Mouse (Mus musculus) intestine, postnatal 0 days (tissue): ENCODE data around the gene Ablim1. TPM values are rescaled to one million over a fixed set of nuclear protein-coding genes. Genes with fewer than 3 reads are reported as not detected.
A peak's percentile ranks its signal among the peaks of the same experiment; 100 is the strongest.

Source experiments
- ATAC-seq: fragments of 200-750 bp; cut with Nextera tagmentation; 2 replicates; pipeline ENCODE4 v1.8.0; 2017; ENCODE audit warnings: mild to moderate bottlenecking, moderate TSS enrichment, moderate library complexity
- H3K27ac ChIP-seq: fragments of 300-500 bp; sonication (generic); 2 replicates; pipeline ENCODE4 v1.5.1; 2014; ENCODE audit warnings: mild to moderate bottlenecking, low read depth, low read length, moderate library complexity
- H3K27me3 ChIP-seq: fragments of 300-500 bp; sonication (generic); replicated peaks from 2 replicates; pipeline ENCODE4 v1.6.1; 2014; ENCODE audit warnings: low read length, mixed read lengths; ENCODE audit not compliant: control insufficient read depth, insufficient read depth
- H3K36me3 ChIP-seq: fragments of 300-500 bp; sonication (generic); 2 replicates; pipeline ENCODE4 v1.6.1; 2014; ENCODE audit warnings: mild to moderate bottlenecking, moderate library complexity; ENCODE audit not compliant: control insufficient read depth, insufficient read depth
- H3K4me1 ChIP-seq: fragments of 300-500 bp; sonication (generic); replicated peaks from 2 replicates; pipeline ENCODE4 v1.6.1; 2014; ENCODE audit warnings: antibody characterized with exemption, low read length, mixed read lengths; ENCODE audit not compliant: control insufficient read depth, insufficient read depth
- H3K4me2 ChIP-seq: fragments of 300-500 bp; sonication (generic); replicated peaks from 2 replicates; pipeline ENCODE4 v1.6.1; 2014; ENCODE audit warnings: low read depth, mild to moderate bottlenecking, moderate library complexity
- H3K4me3 ChIP-seq: fragments of 300-500 bp; sonication (generic); 2 replicates; pipeline ENCODE4 v1.5.1; 2014; ENCODE audit warnings: low read depth, low read length
- H3K9ac ChIP-seq: fragments of 300-500 bp; sonication (generic); 2 replicates; pipeline ENCODE4 v1.6.1; 2014; ENCODE audit warnings: mild to moderate bottlenecking, low read depth, low read length
- H3K9me3 ChIP-seq: fragments of 300-500 bp; sonication (generic); 2 replicates; pipeline ENCODE4 v1.6.1; 2016; ENCODE audit warnings: mixed run types; ENCODE audit not compliant: control insufficient read depth
- CTCF ChIP-seq: sonication (generic); IDR thresholded peaks from 2 replicates; pipeline ENCODE4 v1.5.1; 2016; ENCODE audit warnings: low read depth, mild to moderate bottlenecking, control low read depth, antibody characterized with exemption, moderate library complexity
- WGBS: fragments of 180-500 bp; shearing (Covaris S2); extraction: QIAGEN DNeasy Blood & Tissue Kit; methylation state at CpG from one replicate; pipeline ENCODE4 v1.1.7; 2014; 5-methylcytosine and 5-hydroxymethylcytosine counted together
- polyA plus RNA-seq: library from polyadenylated mRNA; unstranded; fragments of >200 nt; fragmentation: Nextera tagmentation; extraction: Ambion mirVana; gene quantifications from 2 replicates; pipeline ENCODE4 v1.2.1, GENCODE M21; 2015

Ablim1 gene
- polyA plus RNA-seq, 1 experiment from 2014 or later, result 24.4 TPM

DNA sequence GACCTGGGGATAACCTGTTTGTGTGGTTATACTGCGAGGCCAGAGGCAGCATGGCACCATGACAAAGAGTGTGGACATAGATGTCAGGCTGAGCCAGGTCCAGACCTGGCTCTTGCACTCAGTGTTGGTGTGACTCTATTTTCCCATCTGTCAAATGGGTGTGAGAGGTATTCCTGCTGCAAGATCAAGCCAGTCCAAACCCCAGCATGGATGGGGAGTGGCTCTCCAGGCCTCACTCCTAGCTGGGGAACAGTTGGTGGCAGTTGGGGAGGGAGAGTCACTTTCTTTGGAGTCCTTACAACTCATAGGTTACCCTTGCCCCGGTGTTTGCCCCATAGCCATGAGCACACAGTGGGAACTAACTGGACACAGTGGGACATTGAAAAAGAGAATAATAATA, 103.8 kb downstream of the Ablim1 start:
- Histone ChIP-seq H3K9me3 (no peaks in the 10 kb centered on the region), H3K27me3 (no peaks in the 10 kb centered on the region), H3K4me2 (no peak overlapping the region), H3K4me1 (no peaks in the 10 kb centered on the region), H3K9ac (no peak overlapping the region), H3K36me3 (no peaks in the 10 kb centered on the region), H3K4me3 (no peak overlapping the region), H3K27ac (no peak overlapping the region)
- no peak for ATAC-seq
- 93% methylated on average over 2 of the region's 2 CpGs for WGBS
- TF ChIP-seq CTCF, result no peak

DNA sequence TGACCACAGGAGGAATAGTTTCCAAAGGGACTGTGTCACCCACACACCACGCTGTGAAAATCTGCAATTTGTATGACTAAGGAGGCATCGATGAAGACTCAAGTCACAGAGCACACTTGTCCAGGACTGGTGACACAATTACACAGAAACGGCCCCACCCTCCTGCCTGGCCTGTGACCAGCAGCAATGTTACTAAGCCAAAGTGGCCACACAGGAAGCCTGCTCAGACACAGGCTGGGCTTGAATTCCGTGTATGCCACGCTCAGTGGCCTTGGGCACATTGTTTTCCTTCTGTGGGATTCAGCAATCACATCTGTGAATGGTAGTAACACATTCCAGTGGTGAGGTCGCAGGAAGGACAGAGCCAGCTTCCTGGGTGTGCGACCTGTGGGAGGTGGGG, 110.6 kb downstream of the Ablim1 start:
- no peaks in the 10 kb centered on the region for H3K9me3 ChIP-seq
- WGBS, result 46% methylated on average over 7 of the region's 7 CpGs
- 0 out of 2 replicates have a peak, but pooled peaks cover 5% of the 10 kb centered on the region for H3K4me1 ChIP-seq
- H3K4me3 ChIP-seq, result no peak overlapping the region
- no peak for TF ChIP-seq CTCF
- H3K4me2 ChIP-seq, result no peak overlapping the region
- H3K27me3 ChIP-seq, result no peaks in the 10 kb centered on the region
- no peak overlapping the region for H3K27ac ChIP-seq
- no peaks in the 10 kb centered on the region for H3K36me3 ChIP-seq
- ATAC-seq, result peak; percentile 31; the same call in 1 of the 2 replicates
- no peak overlapping the region for H3K9ac ChIP-seq

GRCm38 (mm10) chr19:57202554-57202953, 112.2 kb downstream of the Ablim1 start:
- 88% methylated on average over 1 of the region's 1 CpGs for WGBS
- Histone ChIP-seq H3K4me1 (peaks cover 7% of the 10 kb centered on the region; the same call in 1 of the 2 replicates), H3K4me3 (no peak overlapping the region), H3K9me3 (no peaks in the 10 kb centered on the region), H3K27ac (no peak overlapping the region), H3K36me3 (no peaks in the 10 kb centered on the region), H3K9ac (no peak overlapping the region), H3K4me2 (no peak overlapping the region), H3K27me3 (no peaks in the 10 kb centered on the region)
- no peak for ATAC-seq
- no peak for TF ChIP-seq CTCF

DNA sequence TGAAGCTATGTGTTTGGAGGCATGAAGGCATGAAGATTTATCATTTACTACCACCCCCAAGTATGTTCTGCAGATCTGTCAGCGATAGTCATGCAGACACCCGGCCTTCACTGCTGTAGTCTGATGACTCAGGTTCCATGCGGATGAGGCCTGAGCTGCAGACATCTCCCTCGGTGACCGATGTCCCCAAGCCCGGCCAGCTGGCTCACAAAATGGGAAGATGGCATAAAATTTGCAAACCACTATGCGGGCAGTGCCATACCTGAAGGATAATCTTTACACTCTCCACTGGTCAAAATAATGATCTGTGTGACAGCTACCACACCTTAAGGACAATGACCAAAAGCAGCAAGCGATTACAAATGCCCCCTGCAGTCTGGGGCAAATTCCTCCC, 113.6 kb downstream of the Ablim1 start:
- Histone ChIP-seq H3K9ac (no peak overlapping the region), H3K27me3 (no peaks in the 10 kb centered on the region), H3K27ac (no peak overlapping the region), H3K9me3 (no peaks in the 10 kb centered on the region), H3K36me3 (no peaks in the 10 kb centered on the region), H3K4me2 (no peak overlapping the region), H3K4me3 (no peak overlapping the region), H3K4me1 (peaks cover 7% of the 10 kb centered on the region; the same call in 1 of the 2 replicates)
- TF ChIP-seq CTCF, result no peak
- WGBS, result 70% methylated on average over 8 of the region's 8 CpGs
- no peak for ATAC-seq

GRCm38 (mm10) chr19:57200477-57201089, 114.1 kb downstream of the Ablim1 start:
- no peak overlapping the region for H3K4me2 ChIP-seq
- 44% methylated on average over 12 of the region's 12 CpGs for WGBS
- 0 out of 2 replicates have a peak, but pooled peaks have one; percentile 25 for ATAC-seq
- TF ChIP-seq CTCF, result no peak
- no peak overlapping the region for H3K9ac ChIP-seq
- H3K4me3 ChIP-seq, result no peak overlapping the region
- H3K4me1 ChIP-seq, result peaks cover 7% of the 10 kb centered on the region; the same call in 1 of the 2 replicates
- H3K36me3 ChIP-seq, result no peaks in the 10 kb centered on the region
- no peak overlapping the region; the same call in 1 of the 2 replicates for H3K27ac ChIP-seq
- H3K9me3 ChIP-seq, result no peaks in the 10 kb centered on the region
- no peaks in the 10 kb centered on the region for H3K27me3 ChIP-seq

- Histone ChIP-seq H3K4me3 (no peak overlapping the region), H3K27ac (no peak overlapping the region), H3K4me1 (peaks cover 7% of the 10 kb centered on the region; the same call in 1 of the 2 replicates), H3K4me2 (no peak overlapping the region), H3K9ac (no peak overlapping the region), H3K36me3 (no peaks in the 10 kb centered on the region), H3K27me3 (no peaks in the 10 kb centered on the region), H3K9me3 (no peaks in the 10 kb centered on the region)
- ATAC-seq, result no peak
- WGBS, result 49% methylated on average over 6 of the region's 6 CpGs
- no peak for TF ChIP-seq CTCF
These were observed 115.4 kb downstream of the Ablim1 start for GRCm38 (mm10) chr19:57199361-57199760.
